Mouse (Mus musculus) ES-CJ7 (cell line): ENCODE results near the gene Prpf40a.

ENCODE experiments used
- DNase-seq: peaks from one replicate; pipeline ENCODE4 v3.0.0; 2011; ENCODE audit warnings: low read depth, low spot score

Gene Prpf40a

DNA sequence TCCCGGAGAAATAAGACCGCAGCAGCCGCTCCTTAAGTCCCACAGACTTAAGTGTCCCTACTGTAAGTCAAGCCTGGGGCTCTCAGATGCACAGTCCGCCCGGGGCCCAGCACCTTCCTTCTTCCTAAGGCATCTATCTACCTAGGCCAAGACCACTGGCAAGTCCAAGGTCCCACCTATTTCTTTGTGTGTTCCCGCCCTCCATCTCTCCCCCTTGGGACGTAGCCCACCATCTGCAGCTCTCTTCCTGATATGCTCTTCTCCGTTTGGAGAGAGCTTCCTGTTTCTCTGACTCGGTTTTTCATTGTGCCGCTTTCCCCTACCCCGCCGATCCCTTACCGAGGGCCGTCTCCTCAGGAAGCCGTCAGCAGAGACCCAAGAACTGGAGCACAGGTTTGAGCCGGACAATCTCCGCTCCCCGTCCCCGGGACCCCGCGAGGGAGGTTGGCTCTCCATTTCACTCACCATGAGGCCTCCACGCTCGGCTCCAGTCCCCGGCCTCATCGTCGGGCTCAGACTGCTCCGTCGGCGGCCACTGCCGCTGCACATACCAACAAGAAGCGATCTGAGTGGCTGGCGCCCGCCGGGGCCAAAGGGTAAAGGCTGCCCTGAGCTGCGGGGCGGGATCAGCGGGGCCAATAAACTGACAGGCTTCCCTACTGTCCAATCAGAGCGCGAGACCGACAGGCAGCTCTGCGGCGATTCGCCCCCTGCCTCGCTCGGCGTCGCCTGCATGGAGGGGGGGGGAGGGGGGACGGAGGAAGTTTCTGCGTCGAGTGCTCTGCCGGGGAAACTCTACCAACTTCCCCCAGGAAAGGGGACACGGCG, at the start of gene Prpf40a:
Gene Prpf40a, minus strand, starts transcription at position 601 of the 828 bp plus-strand sequence.
- peak; percentile 98 for DNase-seq

DNA sequence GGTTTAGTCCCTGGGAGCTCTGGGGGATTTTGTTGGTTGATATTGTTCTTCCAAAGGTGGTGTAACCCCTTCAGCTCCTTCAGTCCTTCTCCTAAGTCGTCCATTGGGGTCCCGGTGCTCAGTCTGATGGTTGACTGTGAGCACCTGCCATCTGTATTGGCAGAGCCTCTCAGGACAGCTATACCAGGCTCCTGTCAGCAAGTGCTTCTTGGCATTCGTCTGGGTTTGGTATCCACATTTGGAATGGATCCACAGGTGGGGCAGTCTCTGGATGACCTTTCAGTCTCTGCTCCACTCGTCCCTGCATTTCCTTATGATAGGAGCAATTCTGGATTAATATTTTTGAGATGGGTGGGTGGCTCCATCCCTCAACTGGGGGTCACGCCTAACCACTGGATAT, 31.2 kb upstream of the Prpf40a start:
- no peak for DNase-seq

DNA sequence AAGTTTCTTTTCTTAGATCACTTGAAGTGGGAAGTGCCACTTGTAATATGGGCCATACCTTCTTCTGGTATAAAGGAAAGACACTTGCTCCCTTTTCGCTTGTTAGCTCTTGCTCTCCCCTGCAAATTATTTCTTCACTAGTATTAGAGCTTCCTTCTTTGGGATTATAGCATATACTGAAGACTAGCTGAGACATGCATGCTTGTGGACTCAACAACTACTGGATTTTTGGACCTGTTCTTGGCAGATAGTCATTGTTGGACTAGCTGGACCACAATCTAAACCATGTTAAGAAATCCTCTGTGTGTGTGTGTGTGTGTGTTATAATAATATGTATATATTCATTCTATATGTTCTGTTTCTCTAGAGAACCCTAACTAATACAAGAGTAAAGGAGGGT, 22.4 kb upstream of the Prpf40a start:
- no peak for DNase-seq

DNA sequence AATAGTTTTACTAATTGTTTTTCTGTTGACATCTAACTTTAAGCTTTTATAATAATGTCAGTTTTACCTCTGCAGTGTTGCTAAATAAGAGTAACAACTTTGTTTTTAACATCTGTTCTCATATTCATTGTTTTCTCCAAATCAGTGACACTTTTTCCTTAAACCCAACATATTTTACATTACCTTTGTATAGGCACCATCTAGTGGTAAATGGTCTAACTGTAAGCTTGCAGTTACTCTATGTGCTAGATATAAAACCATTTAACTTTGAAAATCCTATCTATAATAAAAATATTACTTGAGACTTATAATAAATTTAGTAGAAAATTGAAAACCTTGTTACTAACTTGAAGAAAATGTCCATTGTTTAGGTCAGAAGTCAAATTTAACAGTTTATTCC, 15.7 kb upstream of the Prpf40a start:
- no peak for DNase-seq

DNA sequence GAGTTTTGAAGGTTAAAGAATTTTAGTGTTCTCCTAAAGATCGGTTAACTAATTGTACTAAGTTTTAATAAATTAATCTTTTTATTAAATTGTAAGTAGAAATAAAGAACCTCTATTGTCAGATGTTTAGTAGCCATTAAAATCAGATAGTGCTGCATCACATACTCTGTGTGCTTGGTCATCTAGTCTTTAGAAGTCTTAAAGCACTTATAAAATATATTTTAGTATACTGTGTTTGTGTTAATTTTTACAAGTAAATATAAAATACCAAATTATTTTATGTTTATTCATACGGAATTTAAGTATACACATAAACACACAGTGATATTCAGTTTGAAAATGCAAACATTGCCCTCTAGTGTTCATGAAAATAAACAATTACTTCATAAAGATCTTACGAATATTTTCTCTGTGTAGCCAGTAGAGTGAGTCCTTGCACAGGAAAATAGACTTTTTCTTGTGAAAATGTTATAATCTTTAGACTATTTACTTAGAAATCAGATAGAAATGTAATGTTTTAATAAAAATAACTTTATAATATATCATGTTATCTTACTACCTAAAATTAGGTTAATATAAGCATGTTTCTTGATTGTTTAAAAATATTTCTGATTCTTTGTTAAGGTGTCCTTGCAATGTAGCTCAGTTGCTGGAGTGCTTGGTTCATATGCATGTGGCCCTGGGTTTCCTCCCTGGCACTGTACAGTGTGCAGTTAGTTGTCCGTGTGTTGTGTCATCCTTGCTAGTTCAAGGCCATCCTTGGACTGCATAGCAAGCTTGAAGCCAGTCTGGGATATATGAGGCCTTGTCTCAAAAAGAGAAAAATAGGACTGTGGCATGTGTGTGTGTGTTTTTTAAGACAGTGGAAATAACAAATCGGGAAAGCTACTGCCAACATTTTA, 13.5 kb upstream of the Prpf40a start:
- DNase-seq, result no peak

DNA sequence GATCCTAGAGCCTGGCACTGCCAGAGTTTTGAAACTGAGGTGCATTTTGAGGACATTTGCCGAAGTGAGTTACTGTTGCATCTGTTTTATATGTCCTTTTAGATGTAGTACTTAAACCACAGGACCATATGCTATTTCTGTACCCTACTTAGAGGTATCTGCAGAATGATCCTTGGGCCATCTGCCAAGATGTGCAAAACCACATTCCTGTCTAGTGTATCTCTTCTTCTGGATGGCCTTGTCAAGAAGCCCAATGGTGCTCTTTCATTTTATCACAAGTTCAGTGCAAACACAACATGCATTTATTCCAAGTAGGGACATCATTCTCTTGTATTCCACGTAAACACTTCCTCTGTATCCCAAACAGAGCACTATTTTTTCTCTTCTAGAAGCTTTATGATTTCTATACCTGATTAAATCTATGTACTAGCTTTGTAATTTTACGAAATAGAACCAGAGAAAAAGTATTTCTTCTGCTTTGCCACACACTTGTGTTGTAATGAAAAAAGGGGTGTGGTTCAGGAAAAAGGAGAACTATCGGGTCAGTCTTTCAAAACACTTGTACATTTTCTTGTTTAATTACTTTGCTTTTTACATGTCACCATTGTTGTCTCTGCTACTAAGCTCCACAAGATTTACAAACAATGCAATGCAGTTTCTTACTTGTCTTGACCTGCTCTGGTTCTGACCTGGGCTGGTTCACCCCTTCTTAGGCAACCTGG, 9.2 kb upstream of the Prpf40a start:
- no peak for DNase-seq

DNA sequence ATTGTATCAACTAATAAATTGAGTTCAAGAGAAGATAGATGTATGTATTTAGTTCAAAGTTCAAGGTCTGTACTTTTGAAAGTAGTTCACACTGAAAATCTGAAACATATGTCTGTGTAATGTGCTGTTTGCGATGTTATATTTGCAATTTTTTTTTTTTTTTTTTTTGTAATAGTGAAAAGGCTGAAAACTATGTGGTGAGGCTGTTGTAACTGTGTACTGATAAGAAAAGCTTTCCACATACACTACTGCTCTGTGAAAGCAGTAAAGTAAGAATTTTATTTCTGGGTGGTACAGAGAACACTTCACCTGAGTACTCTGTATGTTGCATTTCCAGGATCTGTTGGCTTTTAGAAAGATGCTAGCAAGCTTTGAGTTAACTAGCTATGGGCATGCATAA, 8.1 kb upstream of the Prpf40a start:
- no peak for DNase-seq

DNA sequence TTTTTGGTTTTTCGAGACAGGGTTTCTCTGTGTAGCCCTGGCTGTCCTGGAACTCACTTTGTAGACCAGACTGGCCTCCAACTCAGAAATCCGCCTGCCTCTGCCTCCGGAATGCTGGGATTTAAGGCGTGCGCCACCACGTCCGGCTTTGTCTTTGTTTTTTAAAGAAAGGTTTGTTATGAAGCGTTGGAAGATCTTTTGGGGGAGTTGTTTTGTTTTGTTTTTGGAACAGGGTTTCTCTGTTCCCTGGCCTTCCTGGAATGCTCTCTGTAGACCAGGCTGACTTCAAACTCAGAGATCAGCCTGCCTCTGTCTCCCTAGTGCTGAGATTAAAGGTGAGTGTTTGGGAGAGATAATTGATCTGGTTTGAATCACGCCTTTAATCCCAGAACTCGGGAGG, 5.3 kb upstream of the Prpf40a start:
- peak; percentile 23 for DNase-seq

DNA sequence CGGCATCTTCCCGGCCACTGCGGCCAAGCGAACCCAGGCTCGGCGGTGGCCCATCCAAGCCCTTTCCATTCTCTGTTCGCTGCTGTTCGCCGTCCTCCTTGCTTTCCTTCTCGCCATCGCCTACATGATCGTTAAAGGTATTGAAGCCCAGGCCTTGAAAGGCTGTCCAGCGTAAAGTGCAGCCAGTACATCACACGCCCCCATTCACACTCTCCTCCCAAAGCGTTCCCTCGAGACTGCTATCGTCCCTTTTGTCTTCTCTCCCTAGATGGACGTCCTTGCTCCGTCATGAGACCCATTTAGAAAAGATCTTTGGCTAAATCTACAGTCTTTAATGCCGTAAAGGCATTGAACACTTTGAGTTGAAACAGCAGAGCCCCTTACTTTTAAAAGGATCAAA, 1.3 kb upstream of the Prpf40a start:
- peak; percentile 40 for DNase-seq

DNA sequence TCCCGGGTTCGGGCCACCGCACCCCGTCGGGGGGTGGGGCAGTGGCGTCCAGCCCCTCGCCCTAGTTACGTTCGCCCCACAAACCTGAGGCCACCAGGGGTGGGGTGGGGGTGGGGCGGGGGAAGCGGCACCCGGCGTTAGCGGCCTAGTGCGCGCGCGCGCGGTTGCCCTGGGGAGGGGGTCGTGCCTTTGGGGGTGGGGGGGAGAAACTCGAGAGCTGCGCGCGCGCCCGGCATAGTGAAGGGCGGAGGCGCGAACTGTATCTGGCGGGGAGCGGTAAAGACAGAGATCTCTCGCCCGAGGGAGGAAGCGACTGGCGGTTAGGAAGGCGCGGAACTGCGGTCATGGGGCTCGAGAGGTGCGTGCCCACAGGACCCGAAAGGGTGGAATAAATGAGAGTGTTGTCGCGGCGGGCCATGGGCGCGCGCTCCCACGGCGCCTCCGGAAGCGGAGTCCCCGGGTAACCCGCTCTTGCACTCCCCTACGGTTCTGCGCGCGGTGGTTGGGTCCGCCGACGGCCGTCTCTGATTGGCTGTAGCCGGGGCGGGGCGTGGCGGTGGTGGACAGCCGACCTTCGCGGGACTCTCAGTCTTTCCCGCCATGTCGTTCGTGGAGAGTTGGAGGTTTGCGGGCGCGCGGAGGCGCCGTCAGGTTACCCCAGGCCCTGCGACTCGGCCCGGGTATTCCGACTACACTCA, 588 bp upstream of the Prpf40a start, which contains the start of gene Arl6ip6:
Gene Arl6ip6, plus strand, starts transcription at position 204 of the 698 bp plus-strand sequence.
- DNase-seq, result peak; percentile 91

DNA sequence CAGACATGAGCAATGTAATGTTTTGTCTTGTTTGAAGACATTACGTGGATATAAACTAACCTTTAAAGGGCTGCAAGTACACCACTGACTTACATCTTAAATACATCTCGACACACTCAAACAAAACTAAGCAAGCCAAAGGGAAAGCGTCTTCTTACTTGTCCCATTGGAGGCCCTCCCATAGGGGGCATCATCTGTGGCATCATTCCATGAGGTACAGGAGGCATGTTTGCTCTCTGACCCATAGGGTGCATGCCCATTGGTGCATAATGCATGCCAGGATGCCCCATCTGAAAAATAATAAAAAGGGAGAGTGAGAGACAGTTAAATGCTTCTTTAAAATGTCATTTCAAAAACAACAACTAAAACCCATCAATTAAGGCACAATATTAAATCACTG, 1.3 kb downstream of the Prpf40a start:
- peak; percentile 74 for DNase-seq

DNA sequence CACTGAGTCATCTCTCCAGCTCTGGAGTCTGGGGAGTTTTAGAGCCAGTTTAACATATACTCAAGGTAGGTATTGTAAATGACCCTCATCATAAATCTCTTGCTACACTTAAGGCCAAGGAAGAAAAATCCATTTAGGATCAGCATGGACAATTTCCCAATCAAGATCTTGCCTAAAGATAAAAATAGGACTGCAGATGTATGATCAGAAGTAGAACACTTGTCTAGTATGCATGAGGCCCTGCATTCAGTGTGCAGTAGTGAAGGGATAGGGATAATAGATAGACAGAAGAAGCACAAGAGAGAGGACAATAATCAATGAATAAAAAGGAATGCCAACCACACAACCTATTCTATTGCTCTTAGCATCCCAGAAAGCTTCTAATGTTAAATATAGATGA, 11.2 kb downstream of the Prpf40a start:
- DNase-seq, result no peak

DNA sequence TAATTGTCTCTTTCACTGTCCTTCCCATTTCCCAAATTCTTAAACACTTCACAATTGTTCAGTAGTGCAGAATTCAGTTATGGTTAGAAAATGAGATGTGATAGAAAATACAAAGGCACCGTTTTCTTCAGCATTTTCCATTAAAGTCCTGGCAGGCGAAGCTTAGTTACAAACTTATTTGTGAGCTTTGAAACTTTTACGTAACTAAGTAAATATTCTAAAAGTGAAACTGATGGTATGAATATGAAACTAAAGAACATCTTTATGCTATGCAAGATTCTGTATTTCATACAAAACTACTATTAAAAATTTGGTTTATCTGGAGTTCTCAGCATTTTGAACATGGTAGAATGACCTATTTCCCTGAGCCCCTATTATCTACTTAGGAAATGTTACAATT, 12.1 kb downstream of the Prpf40a start:
- no peak for DNase-seq

DNA sequence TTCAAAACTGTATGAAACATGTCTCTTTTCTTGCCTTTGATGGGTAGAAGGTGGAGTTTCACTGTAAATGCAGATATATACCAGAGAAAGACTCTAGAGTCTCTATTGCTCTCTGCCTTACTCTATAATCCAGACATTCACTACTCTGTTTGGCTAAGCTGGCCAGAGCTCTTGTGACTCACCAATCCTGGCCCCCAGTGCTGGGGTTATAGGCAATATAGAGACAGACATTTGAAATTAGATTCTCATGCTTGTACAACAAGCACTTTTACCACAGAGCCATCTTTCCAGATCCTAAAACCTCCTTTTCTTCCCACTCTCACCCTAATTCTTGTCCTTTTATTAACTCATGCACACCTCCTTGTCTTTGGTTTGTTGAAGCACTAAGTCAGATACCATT, 17.1 kb downstream of the Prpf40a start:
- no peak for DNase-seq

DNA sequence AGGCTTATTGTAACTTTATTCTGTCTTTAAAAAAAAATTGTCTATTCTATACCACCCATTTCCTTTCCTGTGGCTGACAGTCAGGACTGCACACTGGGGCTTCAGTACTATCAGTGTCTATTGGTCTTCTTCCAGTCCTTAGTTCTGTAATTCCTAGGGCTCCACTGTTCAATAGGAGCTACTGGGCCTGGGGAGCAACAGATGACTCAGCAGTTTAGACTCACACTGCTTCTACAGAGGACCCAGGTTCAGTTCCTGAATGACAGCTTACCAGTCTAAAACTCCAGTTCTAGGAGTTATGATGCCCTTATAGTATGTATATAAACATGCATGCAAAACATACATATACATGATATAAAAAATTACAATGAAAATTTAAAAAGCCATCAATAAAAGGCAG, 44.2 kb downstream of the Prpf40a start:
- peak; percentile 25 for DNase-seq

DNA sequence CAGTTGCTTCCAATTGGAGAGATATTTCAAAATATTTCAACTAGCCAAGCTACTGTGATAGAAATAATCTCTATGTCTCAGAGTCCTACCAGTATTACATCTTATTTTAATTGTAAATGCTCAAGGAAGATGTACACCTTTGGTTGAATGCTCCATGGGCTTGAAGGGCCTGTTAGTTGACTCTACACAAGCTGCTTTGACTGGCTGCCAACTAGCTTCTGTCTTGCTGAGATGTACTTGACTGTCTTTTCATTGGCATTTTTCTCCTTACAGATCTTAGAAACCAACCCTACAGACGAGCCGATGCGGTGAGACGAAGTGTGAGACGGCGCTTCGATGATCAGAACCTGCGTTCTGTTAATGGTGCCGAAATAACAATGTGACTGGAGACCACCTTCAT, 59.5 kb downstream of the Prpf40a start:
- DNase-seq, result no peak

DNA sequence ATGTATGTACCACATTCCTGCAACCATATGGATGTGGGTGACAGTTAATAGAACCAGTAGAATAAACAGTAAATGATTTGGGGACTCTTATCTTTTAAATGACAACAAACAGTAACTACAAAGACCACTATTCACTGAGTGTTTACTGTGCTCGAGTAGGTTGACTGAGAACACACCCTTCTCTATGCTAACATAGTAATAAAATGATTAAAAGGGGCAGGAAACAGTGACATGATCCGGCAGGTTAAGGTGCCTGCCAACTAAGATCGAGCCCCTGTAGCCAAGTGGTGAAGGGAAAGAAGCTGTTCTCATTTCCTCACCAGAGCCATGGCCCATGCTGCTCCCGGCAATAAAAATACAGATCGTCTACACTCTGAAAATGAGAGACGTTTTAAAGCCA, 62.0 kb downstream of the Prpf40a start:
- DNase-seq, result no peak

DNA sequence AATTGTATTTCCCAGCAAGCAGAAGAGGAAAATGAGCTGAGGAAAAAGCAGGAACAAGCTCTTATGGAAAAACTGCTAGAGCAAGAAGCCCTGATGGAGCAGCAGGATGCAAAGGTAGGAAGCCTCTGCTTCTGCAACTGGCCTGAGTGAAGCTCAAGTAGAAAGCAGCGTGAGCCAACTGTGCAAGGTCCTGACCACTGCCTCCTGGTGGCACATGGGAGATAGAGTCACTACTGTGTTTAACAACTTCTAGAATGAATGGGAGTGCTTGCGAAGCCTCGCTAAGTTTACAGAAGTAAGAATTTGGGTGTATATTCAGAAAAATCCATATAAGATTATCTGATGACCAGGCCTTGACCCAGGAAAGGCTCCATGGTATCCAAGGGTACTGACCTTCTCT, 65.1 kb downstream of the Prpf40a start:
- DNase-seq, result peak; percentile 41

DNA sequence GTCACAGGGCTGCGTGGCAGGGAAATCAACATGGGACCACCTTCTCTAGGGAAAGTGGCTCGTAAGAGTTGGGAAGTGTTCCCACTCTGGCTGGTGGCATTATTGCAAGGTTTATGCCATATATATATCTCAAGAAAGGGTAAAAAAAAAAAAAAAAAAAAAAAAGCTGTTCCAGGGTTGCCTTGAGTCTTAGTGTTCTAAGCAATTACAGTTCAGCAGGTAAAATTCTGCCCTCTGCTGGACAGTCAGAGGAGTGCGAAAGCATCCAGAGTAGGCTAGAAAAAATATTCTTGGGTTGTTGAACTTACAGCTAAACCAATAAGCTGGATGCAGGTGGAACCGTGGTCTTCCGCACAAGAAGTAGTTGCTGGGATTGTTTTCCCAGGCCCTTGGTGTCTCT, 69.3 kb downstream of the Prpf40a start:
- peak; percentile 52 for DNase-seq

DNA sequence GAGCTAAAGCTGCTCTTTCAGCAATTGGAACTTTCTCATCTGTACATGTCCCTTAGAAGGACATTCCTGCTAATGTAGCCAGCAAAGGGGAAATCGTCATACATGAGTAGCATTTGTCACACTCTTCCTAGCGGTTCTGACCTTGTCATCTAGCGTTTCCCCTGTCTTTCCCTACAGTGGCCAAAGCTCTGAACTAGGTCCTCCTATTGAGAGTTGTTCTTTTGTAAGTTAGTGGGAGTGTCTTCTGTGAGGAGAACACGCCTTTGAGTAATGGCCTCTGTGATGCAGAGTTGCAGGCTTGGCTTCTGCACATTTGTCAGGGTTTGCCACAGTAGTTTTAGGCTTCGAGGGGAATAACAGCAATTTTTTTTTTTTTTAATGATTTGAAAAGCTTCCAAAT, 82.5 kb downstream of the Prpf40a start:
- DNase-seq, result peak; percentile 47

DNA sequence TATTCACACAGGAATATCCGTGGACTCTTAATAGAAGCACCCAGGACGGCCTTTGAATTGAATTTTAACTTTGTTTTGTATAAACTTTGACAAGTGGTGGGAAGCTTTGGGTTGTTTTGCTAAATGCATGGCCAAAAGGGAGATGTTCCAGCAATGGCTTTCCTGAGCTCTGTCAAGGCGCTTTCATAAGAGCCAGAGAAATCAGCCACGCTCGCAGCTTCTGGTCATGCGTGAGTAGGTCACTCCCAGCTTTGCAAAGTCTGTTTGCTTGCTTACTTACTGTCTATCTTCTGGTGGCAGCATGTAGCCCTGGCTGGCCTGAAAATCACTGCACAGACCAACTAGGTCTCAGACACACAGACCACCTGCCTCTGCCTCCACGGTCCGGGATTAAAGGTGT, 84.6 kb downstream of the Prpf40a start:
- DNase-seq, result no peak
